Mouse (Mus musculus): ENCODE measurements around the gene 1700001C19Rik. TPM values are rescaled to one million over a fixed set of nuclear protein-coding genes. Genes with fewer than 3 reads are reported as not detected.
"Not testable (repeated sequence)": the region's sequence is repeated elsewhere in the genome, so short reads cannot be mapped to it uniquely, and the experiment has no call there.

1700001C19Rik gene
- polyA plus RNA-seq, 1 experiment from 2014 or later: not detected

GRCm38 (mm10) chr17:47420195-47420594 lies 17.0 kb downstream of the 1700001C19Rik start:
- H3K4me1 ChIP-seq: no peaks in the 10 kb centered on the region
- 73% methylated on average over 2 of the region's 2 CpGs for WGBS
- H3K4me3 ChIP-seq: no peak overlapping the region
- H3K36me3 ChIP-seq (replicated peaks): no peaks in the 10 kb centered on the region
- 0 out of 2 replicates have a peak, but pooled peaks cover 3% of the 10 kb centered on the region for H3K27me3 ChIP-seq (replicated peaks; ENCODE audit: low read depth, poor library complexity, severe bottlenecking)
- no peak for DNase-seq (ENCODE audit: low spot score)
- H3K9me3 ChIP-seq: no peaks in the 10 kb centered on the region
- no peak overlapping the region for H3K27ac ChIP-seq (replicated peaks)

GRCm38 (mm10) chr17:47409897-47410861 lies 27.0 kb downstream of the 1700001C19Rik start:
- 3% methylated on average over 74 of the region's 74 CpGs for WGBS
- H3K4me1 ChIP-seq; H3K36me3 ChIP-seq (replicated peaks); H3K9me3 ChIP-seq; H3K27ac ChIP-seq (replicated peaks): not testable (repeated sequence)
- H3K27me3 ChIP-seq (replicated peaks; ENCODE audit: low read depth, poor library complexity, severe bottlenecking): peaks cover 83% of the 10 kb centered on the region
- DNase-seq (ENCODE audit: low spot score): peak; percentile 49
- peak overlapping the region; percentile 55 for H3K4me3 ChIP-seq

- no peak overlapping the region for H3K4me3 ChIP-seq
- peak; percentile 76 for DNase-seq (ENCODE audit: low spot score)
- H3K27ac ChIP-seq (replicated peaks): no peak overlapping the region
- no peaks in the 10 kb centered on the region for H3K9me3 ChIP-seq
- WGBS: 25% methylated on average over 8 of the region's 8 CpGs
- peaks cover 6% of the 10 kb centered on the region; the same call in 1 of the 2 replicates for H3K4me1 ChIP-seq
- no peaks in the 10 kb centered on the region for H3K36me3 ChIP-seq (replicated peaks)
- H3K27me3 ChIP-seq (replicated peaks; ENCODE audit: low read depth, poor library complexity, severe bottlenecking): peaks cover 82% of the 10 kb centered on the region
Measured at GRCm38 (mm10) chr17:47408558-47408898, 28.6 kb downstream of the 1700001C19Rik start.

- Histone ChIP-seq H3K9me3 (no peaks in the 10 kb centered on the region), H3K4me1 (peaks cover 6% of the 10 kb centered on the region; the same call in 1 of the 2 replicates), H3K27me3 (replicated peaks; ENCODE audit: low read depth, poor library complexity, severe bottlenecking) (peaks cover 81% of the 10 kb centered on the region), H3K27ac (replicated peaks) (no peak overlapping the region), H3K4me3 (no peak overlapping the region), H3K36me3 (replicated peaks) (no peaks in the 10 kb centered on the region)
- WGBS: 67% methylated on average over 10 of the region's 10 CpGs
- DNase-seq (ENCODE audit: low spot score): no peak
Measured at GRCm38 (mm10) chr17:47407717-47408557, 29.2 kb downstream of the 1700001C19Rik start.

GRCm38 (mm10) chr17:47400451-47400850 lies 36.7 kb downstream of the 1700001C19Rik start, which contains the start of gene Guca1a:
Gene Guca1a, minus strand, starts transcription at chr17:47400584.
- Histone ChIP-seq H3K9me3 (no peaks in the 10 kb centered on the region), H3K27ac (replicated peaks) (no peak within 1 kb of the TSS), H3K4me3 (no peak within 1 kb of the TSS), H3K36me3 (replicated peaks) (no peaks in the 10 kb centered on the region), H3K4me1 (peaks cover 10% of the 10 kb centered on the region; the same call in 1 of the 2 replicates), H3K27me3 (replicated peaks; ENCODE audit: low read depth, poor library complexity, severe bottlenecking) (peaks cover 65% of the 10 kb centered on the region)
- no peak for DNase-seq (ENCODE audit: low spot score)
- WGBS: 32% methylated on average over 10 of the region's 10 CpGs

DNA sequence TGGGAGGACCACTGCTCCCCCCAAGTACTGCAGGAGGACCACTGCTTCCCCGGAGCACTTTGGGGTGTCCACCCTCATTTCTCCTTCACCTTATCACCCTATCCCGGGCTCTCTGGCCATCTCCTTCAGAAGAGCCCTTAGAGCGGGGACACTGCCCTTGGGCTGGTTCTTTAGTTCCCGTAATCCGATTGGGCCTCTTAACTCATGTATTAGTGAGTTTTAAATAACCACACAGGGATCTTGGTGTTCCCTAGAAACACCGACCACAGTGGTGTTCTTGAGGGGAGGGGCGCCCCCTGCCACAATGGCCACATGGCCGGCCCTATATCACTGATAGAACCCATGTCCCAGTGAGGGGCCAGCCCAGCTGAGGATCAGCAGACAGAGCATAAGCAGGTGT lies 38.1 kb downstream of the 1700001C19Rik start:
- Histone ChIP-seq H3K4me1 (peaks cover 23% of the 10 kb centered on the region), H3K9me3 (no peaks in the 10 kb centered on the region), H3K27me3 (replicated peaks; ENCODE audit: low read depth, poor library complexity, severe bottlenecking) (peaks cover 70% of the 10 kb centered on the region), H3K36me3 (replicated peaks) (no peaks in the 10 kb centered on the region), H3K4me3 (no peak overlapping the region), H3K27ac (replicated peaks) (no peak overlapping the region)
- 89% methylated on average over 8 of the region's 8 CpGs for WGBS
- DNase-seq (ENCODE audit: low spot score): no peak

GRCm38 (mm10) chr17:47395376-47395913 lies 41.7 kb downstream of the 1700001C19Rik start:
- peaks cover 68% of the 10 kb centered on the region for H3K27me3 ChIP-seq (replicated peaks; ENCODE audit: low read depth, poor library complexity, severe bottlenecking)
- H3K36me3 ChIP-seq (replicated peaks): no peaks in the 10 kb centered on the region
- peaks cover 20% of the 10 kb centered on the region for H3K4me1 ChIP-seq
- WGBS: 4% methylated on average over 20 of the region's 20 CpGs
- peak; percentile 69 for DNase-seq (ENCODE audit: low spot score)
- H3K9me3 ChIP-seq: peaks cover 3% of the 10 kb centered on the region; the same call in 1 of the 2 replicates
- no peak overlapping the region for H3K27ac ChIP-seq (replicated peaks)
- peak overlapping the region; percentile 44 for H3K4me3 ChIP-seq

GRCm38 (mm10) chr17:47394223-47394869 lies 42.8 kb downstream of the 1700001C19Rik start:
- H3K9me3 ChIP-seq: peaks cover 3% of the 10 kb centered on the region; the same call in 1 of the 2 replicates
- peak overlapping the region; percentile 44 for H3K4me3 ChIP-seq
- no peak overlapping the region for H3K27ac ChIP-seq (replicated peaks)
- H3K36me3 ChIP-seq (replicated peaks): no peaks in the 10 kb centered on the region
- 20% methylated on average over 24 of the region's 24 CpGs for WGBS
- peaks cover 19% of the 10 kb centered on the region for H3K4me1 ChIP-seq
- DNase-seq (ENCODE audit: low spot score): peak; percentile 36
- peaks cover 58% of the 10 kb centered on the region for H3K27me3 ChIP-seq (replicated peaks; ENCODE audit: low read depth, poor library complexity, severe bottlenecking)

DNA sequence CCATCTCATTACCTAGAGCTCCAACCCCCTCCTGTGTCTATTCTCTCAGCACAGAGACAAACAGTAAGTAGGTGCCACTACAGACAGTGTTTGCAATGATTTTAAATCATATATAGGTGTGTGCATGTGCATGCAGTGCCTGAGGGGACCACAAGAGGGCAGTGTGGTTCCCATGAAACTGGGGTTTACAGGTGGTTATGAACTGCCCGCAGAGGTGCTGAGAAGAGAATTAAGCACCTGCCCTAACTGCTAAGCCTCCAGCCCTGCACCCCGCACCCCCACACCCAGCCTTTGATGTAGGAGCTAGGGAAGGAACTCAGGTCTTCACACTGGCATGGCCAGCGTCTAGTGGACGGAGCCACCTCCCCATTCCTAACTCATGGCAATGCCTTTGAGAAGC lies 50.5 kb downstream of the 1700001C19Rik start:
- Histone ChIP-seq H3K4me1 (peaks cover 10% of the 10 kb centered on the region), H3K36me3 (replicated peaks) (peaks cover 10% of the 10 kb centered on the region), H3K4me3 (no peak overlapping the region), H3K27ac (replicated peaks) (no peak overlapping the region), H3K9me3 (no peaks in the 10 kb centered on the region), H3K27me3 (replicated peaks; ENCODE audit: low read depth, poor library complexity, severe bottlenecking) (0 out of 2 replicates have a peak, but pooled peaks cover 7% of the 10 kb centered on the region)
- peak; percentile 61 for DNase-seq (ENCODE audit: low spot score)
- WGBS: 61% methylated on average over 4 of the region's 4 CpGs

DNA sequence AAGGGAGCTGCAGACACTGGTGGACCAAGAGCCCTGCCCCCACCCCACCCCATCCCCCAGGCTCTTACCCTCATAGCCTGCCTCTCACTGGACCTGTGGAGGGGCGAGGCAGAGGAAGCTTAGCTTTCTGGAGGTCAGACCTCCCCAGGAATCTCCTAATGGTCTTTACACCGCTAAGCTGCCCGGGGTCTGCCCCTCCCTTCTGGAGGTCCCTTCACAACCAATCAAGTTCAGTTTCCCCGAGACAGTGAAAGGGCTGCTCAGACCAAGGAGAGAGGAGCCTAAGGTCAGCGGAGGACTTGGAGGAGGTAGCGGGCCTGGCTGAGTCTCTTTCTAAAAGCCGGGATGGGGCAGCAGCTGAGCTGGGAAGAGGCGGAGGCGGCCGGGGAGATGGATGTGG lies 52.0 kb downstream of the 1700001C19Rik start, which contains the start of gene Guca1b:
TSS of gene Guca1b (plus strand) at position 249 of the 400 bp plus-strand sequence.
- H3K36me3 ChIP-seq (replicated peaks): peaks cover 21% of the 10 kb centered on the region
- H3K9me3 ChIP-seq: no peaks in the 10 kb centered on the region
- peaks cover 10% of the 10 kb centered on the region for H3K4me1 ChIP-seq
- H3K27me3 ChIP-seq (replicated peaks; ENCODE audit: low read depth, poor library complexity, severe bottlenecking): 0 out of 2 replicates have a peak, but pooled peaks cover 7% of the 10 kb centered on the region
- WGBS: 40% methylated on average over 10 of the region's 10 CpGs
- no peak within 1 kb of the TSS; the same call in 1 of the 2 replicates for H3K27ac ChIP-seq (replicated peaks)
- peak; percentile 26 for DNase-seq (ENCODE audit: low spot score)
- peak within 1 kb of the TSS; percentile 5; the same call in 1 of the 2 replicates for H3K4me3 ChIP-seq

DNA sequence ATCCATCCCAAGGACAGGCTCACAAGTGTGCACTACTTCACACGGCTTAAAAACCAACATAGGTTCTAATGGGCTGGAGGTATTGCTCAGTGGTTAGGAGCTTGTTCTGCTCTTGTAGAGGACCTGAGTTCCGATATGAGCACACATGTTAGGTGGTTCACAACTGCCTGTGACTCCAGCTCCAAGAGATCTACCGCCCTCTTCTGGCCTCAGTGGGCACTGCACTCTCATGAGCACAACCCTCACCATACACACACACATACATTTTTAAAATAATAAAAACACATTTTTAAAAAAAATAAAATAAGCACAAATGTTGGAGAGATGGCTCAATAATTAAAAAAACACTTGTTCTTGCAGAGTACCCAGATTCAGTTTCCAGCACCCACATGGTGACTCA lies 53.1 kb downstream of the 1700001C19Rik start:
- Histone ChIP-seq H3K27me3 (replicated peaks; ENCODE audit: low read depth, poor library complexity, severe bottlenecking) (0 out of 2 replicates have a peak, but pooled peaks cover 7% of the 10 kb centered on the region), H3K4me1 (peaks cover 10% of the 10 kb centered on the region), H3K4me3 (no peak overlapping the region), H3K27ac (replicated peaks) (no peak overlapping the region), H3K9me3 (no peaks in the 10 kb centered on the region), H3K36me3 (replicated peaks) (peaks cover 32% of the 10 kb centered on the region)
- DNase-seq (ENCODE audit: low spot score): no peak
- 83% methylated on average over 3 of the region's 3 CpGs for WGBS
